Mouse (Mus musculus) E14TG2a.4 (cell line): ENCODE measurements at regions not wholly inside any gene's neighbourhood (a gene's known extent, or its start where the extent isn't known, plus 50 kb on each side); places are given as distances from the start of the nearest gene placed in this dataset.

Source experiments
- CTCF ChIP-seq: conservative IDR thresholded peaks from 2 replicates; pipeline ENCODE4 v1.5.1; 2014; ENCODE audit warnings: low read length
- NANOG ChIP-seq: IDR thresholded peaks from 2 replicates; pipeline ENCODE4 v1.6.1; 2014; ENCODE audit warnings: borderline replicate concordance, low read length, mixed read lengths
- POU5F1 ChIP-seq: IDR thresholded peaks from 2 replicates; pipeline ENCODE4 v1.6.1; 2014; ENCODE audit warnings: low read length, borderline replicate concordance

DNA sequence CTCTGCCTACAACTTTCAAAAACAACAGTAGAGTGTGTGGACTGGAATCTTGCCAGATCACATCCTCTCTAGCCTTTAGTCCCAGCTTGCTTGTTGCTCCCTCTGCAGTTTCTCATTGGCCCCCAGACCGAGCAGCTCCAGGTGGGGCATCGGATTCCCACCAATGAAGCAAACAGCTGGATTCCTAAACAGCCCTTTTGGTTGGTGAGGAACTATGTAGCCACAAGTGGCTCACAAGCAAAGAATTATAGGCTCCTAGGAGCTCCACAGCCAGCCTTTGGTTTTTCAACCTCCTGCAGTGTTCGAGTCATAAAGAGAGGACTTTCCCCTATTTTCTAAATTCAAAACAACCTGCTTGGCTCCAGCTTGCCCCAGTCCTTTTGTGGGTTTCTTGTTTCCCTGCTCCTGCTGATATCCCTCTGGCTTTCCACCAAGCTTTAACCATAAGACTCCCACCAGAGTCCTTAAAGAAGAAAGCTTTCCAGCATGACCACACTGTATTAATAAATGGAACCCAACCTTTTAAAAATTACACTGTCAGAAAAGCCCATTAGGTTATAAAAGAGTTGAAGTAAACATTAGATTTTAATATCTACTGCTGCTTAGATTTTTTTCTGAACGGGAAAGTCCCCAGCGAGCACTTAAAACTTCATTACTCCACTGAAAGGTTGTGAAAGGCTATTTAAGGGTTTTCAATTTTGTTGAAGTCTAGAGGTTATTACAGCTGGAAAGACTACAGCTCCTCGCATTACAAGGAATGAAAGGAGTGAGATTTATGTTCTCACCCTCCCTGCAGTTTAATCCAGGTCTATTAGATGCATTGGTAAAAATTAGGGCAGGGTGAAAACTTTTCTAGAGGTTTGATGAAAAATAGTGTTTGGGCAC, 677.8 kb upstream of the Tmpo start:
- TF ChIP-seq CTCF (no peak), POU5F1 (no peak), NANOG (no peak)
